Mouse (Mus musculus) stomach, embryonic 15.5 days (tissue): ENCODE measurements around the gene Ell2. TPM values are rescaled to one million over a fixed set of nuclear protein-coding genes. Genes with fewer than 3 reads are reported as not detected.

Experiments
- polyA plus RNA-seq: library from polyadenylated mRNA; unstranded; fragments of >200 nt; fragmentation: Nextera tagmentation; extraction: Ambion mirVana; gene quantifications from 2 replicates; pipeline ENCODE4 v1.2.1, GENCODE M21; 2015

Ell2 gene
- polyA plus RNA-seq, 1 experiment from 2014 or later = 14.9 TPM

Other genes starting within 250 kb of the Ell2 start
- 88.3 and 91.7 TPM in 2 replicates for gene Glrx, start 133.1 kb downstream of the Ell2 start, polyA plus RNA-seq
- gene Rhobtb3, start 237.2 kb downstream of the Ell2 start, polyA plus RNA-seq = 29.7 and 32.1 TPM in 2 replicates